9 mouse cellular contexts compared by ENCODE assay signal in the genomic region with DNA sequence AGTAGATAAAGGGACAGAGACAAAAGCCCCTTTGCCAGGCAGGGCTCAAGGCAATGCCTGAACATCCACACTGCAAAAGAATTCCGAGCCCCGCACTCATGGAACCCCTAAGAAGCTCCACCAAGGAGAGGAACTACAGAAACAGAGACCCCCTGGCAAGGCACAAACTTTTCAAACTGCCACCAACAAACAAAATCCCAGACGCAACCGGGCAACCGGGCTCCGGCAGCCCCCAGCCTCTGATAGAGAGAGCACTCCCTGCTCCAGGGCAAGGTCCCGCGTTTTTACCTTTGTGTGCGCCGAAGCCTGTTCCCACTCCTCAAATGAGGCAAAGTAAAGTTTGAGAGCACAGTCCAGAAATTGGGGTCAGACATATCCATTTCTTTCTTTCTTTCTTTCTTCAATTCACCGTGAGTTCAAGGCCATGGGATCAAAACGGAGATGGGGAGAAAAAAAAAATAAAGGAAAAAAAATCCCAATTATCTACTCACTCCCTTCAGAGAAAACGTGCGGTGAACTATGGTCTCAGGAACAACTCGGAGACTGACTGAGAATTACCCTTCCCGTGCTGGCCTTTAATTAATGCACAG.
DNase-seq lines count a peak whose midpoint lies in the region; ATAC-seq lines count a peak whose summit lies in the region.
"Had no signal": no experiment of that assay in that cellular context is flagged by ENCODE, and none has a peak within 500 bp of the region (broad histone marks: within the 10 kb centered on the region; RNA-seq: fewer than 3 reads in every experiment).

No protein-coding gene starts in this region.

- H3K9ac ChIP-seq in forebrain, embryonic 11.5 days (ENCODE audit: low read length), result peak overlapping the region; percentile 64
- H3K9ac ChIP-seq in neural tube, embryonic 12.5 days, result peak overlapping the region; percentile 61

- intact Hi-C loops in heart, postnatal 10 days (cut with DNase I), result loop anchor here (5.0 kb wide), 4 partner anchors 38 to 207 kb away; no protein-coding TSS in a partner anchor

- peak overlapping the region; percentile 70 for H3K4me2 ChIP-seq in forebrain, embryonic 11.5 days (ENCODE audit: low read depth, low read length, severe bottlenecking)
- H3K4me2 ChIP-seq in neural tube, embryonic 12.5 days (replicated peaks), result peak overlapping the region; percentile 65

- H3K4me3 ChIP-seq in heart, embryonic 10.5 days, result peak overlapping the region; percentile 74
- H3K4me3 ChIP-seq in forebrain, embryonic 11.5 days (ENCODE audit: low read depth, low read length), result peak overlapping the region; percentile 51
- peak overlapping the region; percentile 48 for H3K4me3 ChIP-seq in neural tube, embryonic 12.5 days

- peak overlapping the region; percentile 95 for H3K27ac ChIP-seq in heart, embryonic 10.5 days
- peak overlapping the region; percentile 76; the same call in 1 of the 2 replicates for H3K27ac ChIP-seq in forebrain, embryonic 11.5 days (ENCODE audit: low read depth, low read length)
- H3K27ac ChIP-seq in neural tube, embryonic 12.5 days, result 0 out of 2 replicates have a peak overlapping the region, but pooled peaks have one; percentile 11

- peaks cover 26% of the 10 kb centered on the region for H3K4me1 ChIP-seq in heart, embryonic 10.5 days
- H3K4me1 ChIP-seq in forebrain, embryonic 11.5 days (replicated peaks; ENCODE audit: control insufficient read depth, insufficient read depth, low read length), result no peaks in the 10 kb centered on the region
- H3K4me1 ChIP-seq in neural tube, embryonic 12.5 days, result peaks cover 11% of the 10 kb centered on the region

- H3K27me3 ChIP-seq in heart, embryonic 10.5 days (ENCODE audit: insufficient read depth, poor library complexity, severe bottlenecking), result no peaks in the 10 kb centered on the region
- no peaks in the 10 kb centered on the region for H3K27me3 ChIP-seq in forebrain, embryonic 11.5 days (ENCODE audit: control insufficient read depth, insufficient read depth, low read length)
- no peaks in the 10 kb centered on the region for H3K27me3 ChIP-seq in neural tube, embryonic 12.5 days (replicated peaks)
- H3K27me3 ChIP-seq: Patski had no signal

- no peaks in the 10 kb centered on the region for H3K36me3 ChIP-seq in heart, embryonic 10.5 days
- no peaks in the 10 kb centered on the region for H3K36me3 ChIP-seq in forebrain, embryonic 11.5 days (ENCODE audit: control insufficient read depth, insufficient read depth, low read length)
- H3K36me3 ChIP-seq in neural tube, embryonic 12.5 days, result no peaks in the 10 kb centered on the region

- ATAC-seq in forebrain, embryonic 11.5 days (replicated peaks; ENCODE audit: low FRiP score), result peak; percentile 20; the same call in 1 of the 2 replicates
- no peak for ATAC-seq in neural tube, embryonic 12.5 days (ENCODE audit: low FRiP score, low read depth)
- no peak for ATAC-seq in megakaryocyte-erythroid progenitor cell, adult 5-6 weeks (replicated peaks; ENCODE audit: low FRiP score, low TSS enrichment, poor library complexity, severe bottlenecking)

- 2% methylated on average over 16 of the region's 16 CpGs for WGBS in heart, embryonic 10.5 days
- under 1% methylated on average over 16 of the region's 16 CpGs for WGBS in forebrain, embryonic 11.5 days
- under 1% methylated on average over 16 of the region's 16 CpGs for WGBS in neural tube, embryonic 12.5 days

- no peaks in the 10 kb centered on the region for H3K9me3 ChIP-seq in heart, embryonic 10.5 days
- no peaks in the 10 kb centered on the region for H3K9me3 ChIP-seq in forebrain, embryonic 11.5 days (ENCODE audit: control insufficient read depth, low read length)
- H3K9me3 ChIP-seq in neural tube, embryonic 12.5 days, result no peaks in the 10 kb centered on the region

- DNase-seq in heart, embryonic 10.5 days (ENCODE audit: low spot score), result no peak
- no peak for DNase-seq in heart, postnatal 10 days
- peak; percentile 15 for DNase-seq in ES-CJ7 (ENCODE audit: low read depth, low spot score)
- DNase-seq in forebrain, embryonic 11.5 days (ENCODE audit: low spot score), result peak; percentile 66
- peak; percentile 34 to 44 for DNase-seq in kidney, postnatal 4 days
- DNase-seq in left cerebral cortex, adult 9 months (ENCODE audit: low spot score in 2 of 2), result no peak

Comparison
In these comparisons a context has a peak if more than half of its experiments do, and no peak if none do; other contexts are left out.
1. DNase-seq: peak in ES-CJ7 (single experiment), forebrain, embryonic 11.5 days (single experiment) and kidney, postnatal 4 days (2 of 2); none in heart, embryonic 10.5 days (single experiment), heart, postnatal 10 days (0 of 2) and left cerebral cortex, adult 9 months (0 of 2).
2. H3K27ac ChIP-seq: peak in every context shown above with its lines; median percentile 95 in heart, embryonic 10.5 days; 76 in forebrain, embryonic 11.5 days; 11 in neural tube, embryonic 12.5 days.
3. Peak in every context shown above with its lines, with median percentiles within 50 percentile points of each other: H3K4me3 ChIP-seq.